Mouse (Mus musculus): Measurements from ENCODE around the gene Caskin1. TPM values are rescaled to one million over a fixed set of nuclear protein-coding genes. Genes with fewer than 3 reads are reported as not detected.

The Caskin1 gene
- polyA plus RNA-seq, 1 experiment from 2014 or later, result 8.0 TPM

DNA sequence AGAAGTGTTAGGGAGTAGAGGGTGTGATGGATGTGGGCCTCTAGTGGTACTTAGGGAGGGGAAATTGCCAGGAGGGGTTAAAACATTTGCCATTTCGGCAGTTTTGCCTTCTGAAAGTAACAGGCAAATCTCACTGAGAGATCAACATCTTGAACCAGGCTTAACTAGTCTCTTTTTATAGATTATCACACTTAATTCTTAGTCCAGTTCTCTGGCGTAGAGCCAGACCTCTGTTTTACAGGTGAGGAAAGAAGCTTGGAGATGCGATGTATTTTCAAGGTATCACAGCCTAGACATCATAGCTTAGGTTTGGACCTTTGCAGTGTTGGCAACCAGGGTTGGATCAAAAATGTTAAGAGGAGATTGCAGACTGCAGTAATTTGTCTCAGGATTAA is 62.6 kb downstream of the Caskin1 start:
- Histone ChIP-seq H3K9ac (ENCODE audit: low read length) (peak overlapping the region; percentile 91), H3K27me3 (ENCODE audit: control insufficient read depth, insufficient read depth, low read length) (peaks cover 10% of the 10 kb centered on the region; the same call in 1 of the 2 replicates), H3K36me3 (ENCODE audit: control insufficient read depth, insufficient read depth, low read length) (no peaks in the 10 kb centered on the region), H3K9me3 (ENCODE audit: control insufficient read depth, low read length) (no peaks in the 10 kb centered on the region), H3K4me1 (replicated peaks; ENCODE audit: control insufficient read depth, insufficient read depth, low read length) (peaks cover 12% of the 10 kb centered on the region; the same call in 1 of the 2 replicates), H3K27ac (ENCODE audit: low read depth, low read length) (no peak overlapping the region), H3K4me2 (ENCODE audit: low read depth, low read length, severe bottlenecking) (peak overlapping the region; percentile 86), H3K4me3 (ENCODE audit: low read depth, low read length) (peak overlapping the region; percentile 84)
- WGBS, result 47% methylated on average over 3 of the region's 3 CpGs
- DNase-seq (ENCODE audit: low spot score), result no peak
- no peak for ATAC-seq (replicated peaks; ENCODE audit: low FRiP score)

DNA sequence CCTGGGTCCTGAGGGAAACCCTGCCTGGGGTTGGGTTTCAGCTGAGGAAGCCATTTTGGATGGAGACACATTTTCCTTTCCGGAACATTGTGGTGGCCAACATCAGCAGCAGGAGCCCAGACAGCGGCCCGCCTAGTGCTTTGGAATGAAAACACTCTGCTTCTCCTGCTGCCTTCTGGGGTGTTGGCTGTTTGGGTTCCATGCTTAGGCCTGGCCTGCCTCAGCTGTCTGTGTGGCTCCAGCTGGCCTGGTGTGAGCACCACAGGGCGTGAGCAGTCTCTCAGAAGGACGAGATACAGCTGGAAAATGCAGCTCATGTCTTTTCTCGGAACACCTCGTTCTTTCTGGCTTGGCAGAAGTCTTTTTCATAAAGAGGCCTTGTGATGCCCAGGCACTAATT is 68.7 kb downstream of the Caskin1 start:
- Histone ChIP-seq H3K9ac (ENCODE audit: low read length) (no peak overlapping the region), H3K4me3 (ENCODE audit: low read depth, low read length) (no peak overlapping the region), H3K9me3 (ENCODE audit: control insufficient read depth, low read length) (no peaks in the 10 kb centered on the region), H3K36me3 (ENCODE audit: control insufficient read depth, insufficient read depth, low read length) (no peaks in the 10 kb centered on the region), H3K4me1 (replicated peaks; ENCODE audit: control insufficient read depth, insufficient read depth, low read length) (peaks cover 12% of the 10 kb centered on the region), H3K27ac (ENCODE audit: low read depth, low read length) (no peak overlapping the region), H3K27me3 (ENCODE audit: control insufficient read depth, insufficient read depth, low read length) (no peaks in the 10 kb centered on the region), H3K4me2 (ENCODE audit: low read depth, low read length, severe bottlenecking) (no peak overlapping the region)
- WGBS, result 91% methylated on average over 7 of the region's 7 CpGs
- no peak for DNase-seq (ENCODE audit: low spot score)
- ATAC-seq (replicated peaks; ENCODE audit: low FRiP score), result no peak

Other genes starting within 250 kb of the Caskin1 start
- gene Ccnf, start 237.1 kb upstream of the Caskin1 start, polyA plus RNA-seq (2014; fragmentation: Nextera tagmentation; extraction: Ambion mirVana), result 117 and 120 TPM in 2 replicates
- not detected in 2 replicates for gene Abca17, start 137.5 kb upstream of the Caskin1 start, polyA plus RNA-seq (2014; fragmentation: Nextera tagmentation; extraction: Ambion mirVana)
- gene Abca3, start 136.7 kb upstream of the Caskin1 start, polyA plus RNA-seq (2014; fragmentation: Nextera tagmentation; extraction: Ambion mirVana), result 12.9 and 14.6 TPM in 2 replicates
- gene Rnps1, start 74.0 kb upstream of the Caskin1 start, polyA plus RNA-seq (2014; fragmentation: Nextera tagmentation; extraction: Ambion mirVana), result 441 and 443 TPM in 2 replicates
- gene Eci1, start 62.0 kb upstream of the Caskin1 start, polyA plus RNA-seq (2014; fragmentation: Nextera tagmentation; extraction: Ambion mirVana), result 59.7 and 68.7 TPM in 2 replicates
- gene Dnase1l2, start 45.5 kb upstream of the Caskin1 start, polyA plus RNA-seq (2014; fragmentation: Nextera tagmentation; extraction: Ambion mirVana), result 2.7 and 3.3 TPM in 2 replicates
- 28.8 and 31.4 TPM in 2 replicates for gene E4f1, start 18.3 kb upstream of the Caskin1 start, polyA plus RNA-seq (2014; fragmentation: Nextera tagmentation; extraction: Ambion mirVana)
- 72.1 and 73.4 TPM in 2 replicates for gene Pgp, start 18.2 kb upstream of the Caskin1 start, polyA plus RNA-seq (2014; fragmentation: Nextera tagmentation; extraction: Ambion mirVana)
- gene Bricd5, start 14.7 kb upstream of the Caskin1 start, polyA plus RNA-seq (2014; fragmentation: Nextera tagmentation; extraction: Ambion mirVana), result 0.41 and 0.44 TPM in 2 replicates
- 33.8 and 34.0 TPM in 2 replicates for gene Mlst8, start 9.5 kb upstream of the Caskin1 start, polyA plus RNA-seq (2014; fragmentation: Nextera tagmentation; extraction: Ambion mirVana)
- gene Traf7, start 39.3 kb downstream of the Caskin1 start, polyA plus RNA-seq (2014; fragmentation: Nextera tagmentation; extraction: Ambion mirVana), result 113 and 123 TPM in 2 replicates
- 1.8 and 2.7 TPM in 2 replicates for gene Rab26, start 45.6 kb downstream of the Caskin1 start, polyA plus RNA-seq (2014; fragmentation: Nextera tagmentation; extraction: Ambion mirVana)
- gene Pkd1, start 61.2 kb downstream of the Caskin1 start, polyA plus RNA-seq (2014; fragmentation: Nextera tagmentation; extraction: Ambion mirVana), result 19.0 and 23.9 TPM in 2 replicates
- gene Tsc2, start 144.0 kb downstream of the Caskin1 start, polyA plus RNA-seq (2014; fragmentation: Nextera tagmentation; extraction: Ambion mirVana), result 77.6 and 87.4 TPM in 2 replicates
- 20.0 TPM in 2 replicates for gene Nthl1, start 144.1 kb downstream of the Caskin1 start, polyA plus RNA-seq (2014; fragmentation: Nextera tagmentation; extraction: Ambion mirVana)
- gene Slc9a3r2, start 161.7 kb downstream of the Caskin1 start, polyA plus RNA-seq (2014; fragmentation: Nextera tagmentation; extraction: Ambion mirVana), result 26.8 and 32.3 TPM in 2 replicates
- 0.32 TPM in 1 of 2 replicates, not detected in the other for gene Npw, start 169.9 kb downstream of the Caskin1 start, polyA plus RNA-seq (2014; fragmentation: Nextera tagmentation; extraction: Ambion mirVana)
- gene Zfp598, start 181.1 kb downstream of the Caskin1 start, polyA plus RNA-seq (2014; fragmentation: Nextera tagmentation; extraction: Ambion mirVana), result 37.6 and 38.4 TPM in 2 replicates
- 14.0 and 17.0 TPM in 2 replicates for gene Syngr3, start 201.4 kb downstream of the Caskin1 start, polyA plus RNA-seq (2014; fragmentation: Nextera tagmentation; extraction: Ambion mirVana)
- gene Gfer, start 207.6 kb downstream of the Caskin1 start, polyA plus RNA-seq (2014; fragmentation: Nextera tagmentation; extraction: Ambion mirVana), result 54.9 and 55.4 TPM in 2 replicates
- gene Noxo1, start 207.6 kb downstream of the Caskin1 start, polyA plus RNA-seq (2014; fragmentation: Nextera tagmentation; extraction: Ambion mirVana), result 1.7 and 1.9 TPM in 2 replicates
- 111 and 127 TPM in 2 replicates for gene Tbl3, start 219.1 kb downstream of the Caskin1 start, polyA plus RNA-seq (2014; fragmentation: Nextera tagmentation; extraction: Ambion mirVana)
- gene Rnf151, start 229.5 kb downstream of the Caskin1 start, polyA plus RNA-seq (2014; fragmentation: Nextera tagmentation; extraction: Ambion mirVana), result 0.36 and 0.81 TPM in 2 replicates
- gene Rps2, start 229.5 kb downstream of the Caskin1 start, polyA plus RNA-seq (2014; fragmentation: Nextera tagmentation; extraction: Ambion mirVana), result 1,407 and 1,469 TPM in 2 replicates
- gene Ndufb10, start 235.9 kb downstream of the Caskin1 start, polyA plus RNA-seq (2014; fragmentation: Nextera tagmentation; extraction: Ambion mirVana), result 189 and 195 TPM in 2 replicates
- not detected in 2 replicates for gene Rpl3l, start 239.2 kb downstream of the Caskin1 start, polyA plus RNA-seq (2014; fragmentation: Nextera tagmentation; extraction: Ambion mirVana)
- gene Msrb1, start 248.0 kb downstream of the Caskin1 start, polyA plus RNA-seq (2014; fragmentation: Nextera tagmentation; extraction: Ambion mirVana), result 21.3 and 21.6 TPM in 2 replicates